Mouse (Mus musculus) liver, embryonic 11.5 days (tissue): ENCODE data around the gene Diras2. TPM values are rescaled to one million over a fixed set of nuclear protein-coding genes. Genes with fewer than 3 reads are reported as not detected.

Source experiments
- ATAC-seq: fragments of 200-750 bp; cut with Nextera tagmentation; replicated peaks from 2 replicates; pipeline ENCODE4 v1.8.0; 2017; ENCODE audit warnings: moderate number of reproducible peaks, mild to moderate bottlenecking, moderate TSS enrichment, moderate library complexity; ENCODE audit not compliant: low FRiP score
- DNase-seq: peaks from one replicate; pipeline ENCODE4 v3.0.0-alpha.2; 2017; ENCODE audit warnings: low spot score
- H3K27ac ChIP-seq: fragments of 300-500 bp; sonication (generic); 2 replicates; pipeline ENCODE4 v1.5.1; 2014; ENCODE audit warnings: mild to moderate bottlenecking, low read depth, low read length, control low read depth
- H3K27me3 ChIP-seq: fragments of 300-500 bp; sonication (generic); replicated peaks from 2 replicates; pipeline ENCODE4 v1.6.1; 2014; ENCODE audit warnings: low read length, mixed read lengths; ENCODE audit not compliant: control insufficient read depth, insufficient read depth
- H3K36me3 ChIP-seq: fragments of 300-500 bp; sonication (generic); 2 replicates; pipeline ENCODE4 v1.6.1; 2014; ENCODE audit warnings: mild to moderate bottlenecking, low read length, moderate library complexity, mixed read lengths; ENCODE audit not compliant: control insufficient read depth, insufficient read depth
- H3K4me1 ChIP-seq: fragments of 300-500 bp; sonication (generic); replicated peaks from 2 replicates; pipeline ENCODE4 v1.6.1; 2014; ENCODE audit warnings: low read length, mixed read lengths; ENCODE audit not compliant: control insufficient read depth, insufficient read depth
- H3K4me2 ChIP-seq: fragments of 300-500 bp; sonication (generic); 2 replicates; pipeline ENCODE4 v1.6.1; 2014; ENCODE audit warnings: mild to moderate bottlenecking, control low read depth, moderate library complexity
- H3K4me3 ChIP-seq: fragments of 300-500 bp; sonication (generic); 2 replicates; pipeline ENCODE4 v1.5.1; 2014; ENCODE audit warnings: low read depth, low read length, control low read depth
- H3K9ac ChIP-seq: fragments of 300-500 bp; sonication (generic); 2 replicates; pipeline ENCODE4 v1.6.1; 2014; ENCODE audit warnings: low read depth, low read length, control low read depth
- H3K9me3 ChIP-seq: fragments of 300-500 bp; sonication (generic); 2 replicates; pipeline ENCODE4 v1.6.1; 2016; ENCODE audit warnings: low read length, inconsistent platforms, mixed read lengths; ENCODE audit not compliant: control insufficient read depth
- WGBS: fragments of 180-500 bp; shearing (Covaris S2); extraction: QIAGEN DNeasy Blood & Tissue Kit; methylation state at CpG from one replicate; pipeline ENCODE4 v1.1.7; 2014; 5-methylcytosine and 5-hydroxymethylcytosine counted together
- polyA plus RNA-seq: library from polyadenylated mRNA; unstranded; fragments of >200 nt; fragmentation: Nextera tagmentation; extraction: Ambion mirVana; gene quantifications from 2 replicates; pipeline ENCODE4 v1.2.1, GENCODE M21; 2014

Diras2 gene
- 0.05 and 0.10 TPM in 2 replicates for polyA plus RNA-seq

DNA sequence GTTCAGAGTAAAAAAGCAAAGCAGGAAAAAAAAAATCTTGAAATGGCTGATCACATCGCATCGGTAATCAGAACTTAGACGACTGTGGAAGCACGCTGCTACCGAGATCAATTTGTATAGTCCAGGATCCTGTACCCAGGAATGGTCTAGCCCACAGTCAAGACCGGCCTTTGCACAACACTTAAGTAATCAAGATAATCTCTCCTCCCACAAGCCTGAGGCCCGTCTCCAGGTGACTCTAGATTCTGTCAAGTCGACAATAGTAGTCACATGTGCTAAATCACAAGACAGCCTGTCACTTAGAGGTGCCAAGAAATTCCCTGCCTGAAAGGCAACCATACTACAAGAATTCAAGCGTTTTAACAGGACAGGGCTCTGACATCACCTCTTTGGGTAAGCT is at the start of gene Diras2:
Gene Diras2 (minus strand): TSS at position 159 of the 400 bp plus-strand sequence.
- DNase-seq (no peak), ATAC-seq (no peak)
- 49% methylated on average over 9 of the region's 9 CpGs for WGBS
- Histone ChIP-seq H3K4me2 (peak within 1 kb of the TSS; percentile 73), H3K4me1 (no peaks in the 10 kb centered on the region), H3K27me3 (peaks cover 18% of the 10 kb centered on the region), H3K9me3 (no peaks in the 10 kb centered on the region), H3K4me3 (peak within 1 kb of the TSS; percentile 46), H3K9ac (no peak within 1 kb of the TSS), H3K27ac (no peak within 1 kb of the TSS), H3K36me3 (no peaks in the 10 kb centered on the region)

DNA sequence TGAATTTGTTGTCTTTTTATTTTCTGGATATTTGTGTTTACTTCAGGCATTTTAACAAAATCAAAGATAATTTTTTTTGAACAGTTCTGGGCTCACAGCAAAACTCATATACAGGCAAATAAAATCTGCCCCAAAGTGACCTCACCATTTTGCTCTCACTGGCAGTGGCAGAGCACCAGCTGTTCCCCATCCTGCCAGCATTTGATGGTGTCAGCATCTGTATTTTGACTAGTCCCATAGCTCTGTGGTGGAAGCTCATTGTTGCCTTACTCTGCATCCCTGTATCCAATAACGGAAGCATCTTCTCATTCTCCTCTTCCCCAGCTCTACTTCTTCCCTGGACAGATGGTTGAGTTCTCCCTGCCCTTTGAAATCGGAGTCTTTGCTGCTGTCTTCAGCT is 47.7 kb upstream of the Diras2 start:
- ATAC-seq (no peak), DNase-seq (no peak)
- Histone ChIP-seq H3K4me3 (no peak overlapping the region), H3K4me1 (peaks cover 21% of the 10 kb centered on the region), H3K27ac (no peak overlapping the region), H3K27me3 (0 out of 2 replicates have a peak, but pooled peaks cover 3% of the 10 kb centered on the region), H3K9ac (no peak overlapping the region), H3K36me3 (no peaks in the 10 kb centered on the region), H3K4me2 (no peak overlapping the region), H3K9me3 (no peaks in the 10 kb centered on the region)
- 81% methylated on average over 2 of the region's 2 CpGs for WGBS

DNA sequence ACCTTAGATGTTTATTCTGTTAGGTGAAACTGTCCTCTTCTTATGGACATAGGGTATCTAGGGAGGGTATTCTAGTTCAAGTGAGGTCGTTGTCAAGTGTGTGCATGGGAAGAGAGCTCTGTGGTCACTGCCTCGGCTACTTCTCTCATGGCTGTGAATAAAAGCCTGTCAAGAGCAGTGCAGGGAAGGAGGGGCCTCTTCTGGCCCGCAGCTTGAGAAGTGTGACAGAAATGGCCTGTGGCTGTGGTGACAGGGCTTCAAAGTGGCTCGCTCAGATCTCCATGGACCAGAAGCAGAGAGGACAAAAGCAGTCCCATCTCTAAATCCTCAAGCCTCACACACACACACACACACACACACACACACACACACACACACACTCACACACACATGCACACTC is 46.9 kb upstream of the Diras2 start:
- H3K4me2 ChIP-seq = no peak overlapping the region
- 28% methylated on average over 4 of the region's 4 CpGs for WGBS
- peak overlapping the region; percentile 40 for H3K27ac ChIP-seq
- H3K27me3 ChIP-seq = 0 out of 2 replicates have a peak, but pooled peaks cover 3% of the 10 kb centered on the region
- H3K9ac ChIP-seq = no peak overlapping the region
- ATAC-seq (no peak), DNase-seq (no peak)
- H3K4me1 ChIP-seq = peaks cover 21% of the 10 kb centered on the region
- no peaks in the 10 kb centered on the region for H3K36me3 ChIP-seq
- no peaks in the 10 kb centered on the region for H3K9me3 ChIP-seq
- H3K4me3 ChIP-seq = no peak overlapping the region

DNA sequence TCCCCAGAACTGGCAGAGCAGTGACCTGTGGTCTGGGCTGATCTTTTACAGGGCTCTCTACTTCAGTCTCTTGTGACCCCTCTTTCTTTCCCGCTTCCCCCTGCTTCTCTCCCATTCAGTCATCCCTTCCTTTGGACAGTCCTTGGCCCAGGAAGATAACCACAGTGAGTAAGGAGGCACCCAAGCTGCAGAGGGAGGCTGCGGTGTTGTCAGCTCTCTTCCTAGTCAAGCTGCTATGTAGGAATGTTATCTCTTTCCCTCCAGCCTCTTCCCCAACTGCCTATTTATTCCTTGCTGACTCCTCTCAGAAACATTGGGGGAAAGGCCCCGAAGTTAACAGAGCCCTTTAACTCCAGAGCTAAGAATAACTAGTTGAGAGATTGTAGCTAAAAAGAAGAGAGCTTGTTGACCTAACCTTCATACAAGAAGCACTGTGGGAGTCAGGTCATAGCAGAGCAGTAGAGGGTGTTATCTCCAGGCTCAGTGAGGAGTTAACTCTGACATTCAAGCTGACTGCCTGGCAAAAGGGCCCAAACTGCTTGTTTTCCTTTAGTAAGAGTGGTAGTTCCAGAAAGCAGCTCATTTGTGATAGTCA is 46.3 kb upstream of the Diras2 start:
- H3K4me2 ChIP-seq = 0 out of 2 replicates have a peak overlapping the region, but pooled peaks have one; percentile 10
- peak; percentile 60 for ATAC-seq
- peaks cover 16% of the 10 kb centered on the region for H3K4me1 ChIP-seq
- 14% methylated on average over 3 of the region's 3 CpGs for WGBS
- peak overlapping the region; percentile 41 for H3K27ac ChIP-seq
- no peak overlapping the region; the same call in 1 of the 2 replicates for H3K9ac ChIP-seq
- H3K9me3 ChIP-seq = no peaks in the 10 kb centered on the region
- H3K4me3 ChIP-seq = no peak overlapping the region
- DNase-seq = no peak
- H3K27me3 ChIP-seq = no peaks in the 10 kb centered on the region
- no peaks in the 10 kb centered on the region for H3K36me3 ChIP-seq

DNA sequence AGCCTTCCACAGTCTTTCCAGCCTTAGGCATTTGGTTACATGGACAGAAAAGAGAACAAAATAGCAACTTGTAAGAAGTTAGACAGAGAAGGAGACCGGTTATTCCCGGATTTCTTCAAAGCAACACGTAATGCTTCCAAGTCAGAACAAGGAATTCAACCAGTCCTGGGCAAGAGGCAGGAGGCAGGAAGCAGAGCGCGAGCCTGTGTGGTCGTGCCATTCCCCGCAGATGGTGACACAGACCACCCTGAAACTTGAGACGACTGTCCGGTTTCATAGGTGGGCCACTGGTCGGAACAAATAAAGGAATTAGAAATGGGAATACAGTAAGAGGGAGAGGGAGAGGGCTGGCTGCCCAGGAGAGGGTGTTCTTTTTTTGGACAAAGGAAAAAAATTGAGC is 45.8 kb upstream of the Diras2 start:
- Histone ChIP-seq H3K27ac (peak overlapping the region; percentile 41), H3K27me3 (no peaks in the 10 kb centered on the region), H3K36me3 (no peaks in the 10 kb centered on the region), H3K4me3 (no peak overlapping the region), H3K4me2 (no peak overlapping the region), H3K9me3 (no peaks in the 10 kb centered on the region), H3K9ac (no peak overlapping the region; the same call in 1 of the 2 replicates), H3K4me1 (peaks cover 15% of the 10 kb centered on the region)
- ATAC-seq (no peak), DNase-seq (no peak)
- 49% methylated on average over 10 of the region's 10 CpGs for WGBS

DNA sequence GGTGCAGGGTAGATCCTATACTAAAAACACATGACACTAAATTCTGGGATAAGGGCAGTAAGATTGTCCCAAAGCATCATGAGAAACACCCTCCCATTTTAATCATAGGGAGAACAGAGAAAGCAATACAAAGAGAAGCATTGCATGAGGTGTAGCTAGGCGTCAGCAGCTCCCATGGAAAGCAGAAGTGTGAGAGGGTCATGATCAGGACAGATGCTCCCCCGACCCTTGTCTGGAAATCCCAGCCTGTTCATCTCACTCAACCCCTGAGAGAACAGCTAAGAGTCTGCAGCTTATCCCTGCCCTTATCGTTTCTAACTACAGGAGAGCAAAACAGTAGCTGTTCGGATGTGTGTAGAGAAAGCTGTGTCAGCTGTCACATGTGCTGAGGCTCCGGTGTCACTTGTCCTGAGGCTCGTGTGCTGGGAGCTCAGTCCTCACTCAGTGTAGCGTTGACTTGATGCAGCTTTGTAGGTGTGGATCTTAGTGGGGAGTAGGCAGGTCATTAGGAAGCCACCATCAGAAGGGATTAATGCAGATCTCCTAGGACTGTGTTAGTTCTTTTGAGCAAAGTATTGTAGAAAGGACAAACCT is 45.0 kb upstream of the Diras2 start:
- Histone ChIP-seq H3K4me3 (no peak overlapping the region), H3K9me3 (no peaks in the 10 kb centered on the region), H3K4me2 (no peak overlapping the region), H3K27ac (no peak overlapping the region), H3K9ac (no peak overlapping the region), H3K27me3 (no peaks in the 10 kb centered on the region), H3K36me3 (no peaks in the 10 kb centered on the region), H3K4me1 (peaks cover 15% of the 10 kb centered on the region)
- DNase-seq (no peak), ATAC-seq (no peak)
- 47% methylated on average over 7 of the region's 7 CpGs for WGBS

DNA sequence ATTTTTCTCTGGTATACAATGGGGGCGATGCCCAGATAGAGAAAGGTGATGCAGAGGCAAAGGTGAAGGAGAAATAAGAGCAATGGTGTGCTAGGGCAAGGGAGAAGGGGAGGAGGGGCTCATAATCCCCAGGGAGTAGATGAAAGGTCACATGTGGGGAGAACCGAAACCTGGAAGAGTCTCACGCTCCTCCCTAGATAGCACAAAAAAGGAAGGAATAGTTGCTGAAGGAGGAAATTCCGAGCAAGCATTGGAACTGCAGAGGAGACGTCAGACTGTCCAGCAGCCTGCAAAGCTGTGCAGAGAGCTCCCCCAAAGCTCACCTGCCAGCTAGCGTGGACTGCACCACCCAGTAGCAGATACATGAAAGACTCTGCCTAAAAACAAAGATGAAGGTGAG is 44.4 kb upstream of the Diras2 start:
- ATAC-seq = no peak
- no peak overlapping the region for H3K4me3 ChIP-seq
- H3K4me2 ChIP-seq = no peak overlapping the region
- H3K27me3 ChIP-seq = no peaks in the 10 kb centered on the region
- no peak for DNase-seq
- 71% methylated on average over 6 of the region's 6 CpGs for WGBS
- H3K27ac ChIP-seq = no peak overlapping the region
- H3K36me3 ChIP-seq = no peaks in the 10 kb centered on the region
- no peak overlapping the region for H3K9ac ChIP-seq
- H3K4me1 ChIP-seq = peaks cover 15% of the 10 kb centered on the region
- H3K9me3 ChIP-seq = no peaks in the 10 kb centered on the region

DNA sequence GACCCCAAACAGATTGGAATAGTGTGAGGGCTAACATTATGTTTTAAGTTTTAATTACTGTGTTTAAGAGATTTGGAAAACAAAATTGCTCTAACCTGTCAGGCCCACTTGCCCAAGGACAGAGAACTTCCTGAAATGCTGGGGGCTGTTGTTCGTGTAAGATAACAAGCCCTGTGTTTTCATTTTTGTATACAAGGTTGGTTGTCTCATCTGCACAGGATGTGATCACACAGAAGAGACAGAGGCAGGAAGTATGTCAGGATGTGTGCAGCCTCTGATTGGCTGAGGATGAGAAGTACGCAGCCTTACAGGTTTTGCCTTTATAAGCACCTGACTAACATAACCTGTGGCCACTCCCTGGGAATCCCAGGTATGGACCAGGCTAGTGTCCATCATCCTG is 43.2 kb upstream of the Diras2 start:
- no peak for ATAC-seq

More for the DNA sequence above, 43.2 kb upstream of the Diras2 start:
- Histone ChIP-seq H3K4me1 (peaks cover 15% of the 10 kb centered on the region), H3K9ac (no peak overlapping the region), H3K27ac (no peak overlapping the region), H3K36me3 (no peaks in the 10 kb centered on the region), H3K4me3 (no peak overlapping the region), H3K4me2 (no peak overlapping the region), H3K27me3 (no peaks in the 10 kb centered on the region), H3K9me3 (no peaks in the 10 kb centered on the region)
- WGBS = 60% methylated on average over 2 of the region's 2 CpGs
- no peak for DNase-seq
